Mouse (Mus musculus): ENCODE results near the gene Itgbl1.

DNA sequence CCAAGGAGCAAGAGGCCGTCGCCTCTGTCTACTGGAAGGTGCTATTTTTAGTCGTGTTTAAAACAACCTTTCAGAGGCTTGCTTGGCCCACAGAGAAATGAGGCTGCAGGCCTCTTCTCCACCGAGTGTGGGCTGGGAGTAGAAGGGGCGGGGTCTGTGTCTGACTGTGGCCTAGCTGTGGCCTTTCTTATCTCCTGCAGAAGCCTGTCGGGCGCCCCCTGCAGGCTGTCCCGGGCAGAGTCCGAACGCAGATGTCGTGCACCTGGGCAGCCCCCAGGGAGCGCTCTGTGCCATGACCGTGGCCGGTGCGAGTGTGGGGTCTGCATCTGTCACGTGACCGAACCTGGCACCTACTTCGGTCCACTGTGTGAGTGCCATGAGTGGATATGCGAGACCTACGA, 1.3 kb downstream of the Itgbl1 start:
- TF ChIP-seq CTCF (IDR thresholded peaks at IDR 0.05; ENCODE audit: extremely low read depth, insufficient read depth, low read length) (0 out of 2 replicates have a peak, but pooled peaks have one; percentile 4), POLR2A (IDR thresholded peaks at IDR 0.05; ENCODE audit: extremely low read depth, insufficient read depth, low read length) (no peak)
